Mouse (Mus musculus): ENCODE data around the gene Cacna1d. TPM values are rescaled to one million over a fixed set of nuclear protein-coding genes. Genes with fewer than 3 reads are reported as not detected.

Gene Cacna1d
- polyA plus RNA-seq, 1 experiment from 2014 or later, result 0.36 TPM

DNA sequence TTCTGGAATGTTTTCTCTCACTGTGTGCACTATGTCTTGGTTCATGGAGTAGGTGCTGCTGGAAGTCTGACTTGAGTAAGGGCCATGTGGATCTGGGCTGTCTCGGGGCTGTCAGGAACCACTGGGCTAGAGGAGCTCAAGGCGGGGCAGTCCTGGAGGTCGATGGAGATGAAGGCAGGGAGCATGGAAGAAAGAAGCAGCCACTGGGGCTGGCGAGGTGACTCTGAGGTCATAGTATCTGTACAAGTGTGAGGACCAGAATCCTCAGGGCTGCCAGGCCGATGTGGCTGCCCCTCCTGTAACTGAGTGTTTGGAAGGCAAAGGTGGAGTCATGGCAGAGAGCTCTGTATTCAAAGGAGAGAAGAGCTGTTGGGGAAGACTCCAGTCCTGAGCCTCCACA, 37.7 kb upstream of the Cacna1d start:
- H3K27me3 ChIP-seq (ENCODE audit: insufficient read depth, low read length), result no peaks in the 10 kb centered on the region
- peaks cover 22% of the 10 kb centered on the region for H3K36me3 ChIP-seq (replicated peaks; ENCODE audit: insufficient read depth, low read length)
- WGBS (ENCODE audit: insufficient replicate concordance), result 79% methylated on average over 5 of the region's 5 CpGs
- DNase-seq (no peak), ATAC-seq (no peak)
- TF ChIP-seq EP300 (IDR thresholded peaks at IDR 0.05; ENCODE audit: low read depth) (no peak), CTCF (IDR thresholded peaks at IDR 0.05; ENCODE audit: low read depth) (no peak)
- H3K4me1 ChIP-seq (ENCODE audit: insufficient read depth), result no peaks in the 10 kb centered on the region
- no peak overlapping the region for H3K9ac ChIP-seq (replicated peaks)
- no peak overlapping the region for H3K4me3 ChIP-seq (ENCODE audit: low read depth, low read length)
- no peak overlapping the region for H3K4me2 ChIP-seq (ENCODE audit: low read depth, low read length)
- H3K27ac ChIP-seq (ENCODE audit: low read depth), result no peak overlapping the region
- no peaks in the 10 kb centered on the region for H3K9me3 ChIP-seq (ENCODE audit: low read length)

DNA sequence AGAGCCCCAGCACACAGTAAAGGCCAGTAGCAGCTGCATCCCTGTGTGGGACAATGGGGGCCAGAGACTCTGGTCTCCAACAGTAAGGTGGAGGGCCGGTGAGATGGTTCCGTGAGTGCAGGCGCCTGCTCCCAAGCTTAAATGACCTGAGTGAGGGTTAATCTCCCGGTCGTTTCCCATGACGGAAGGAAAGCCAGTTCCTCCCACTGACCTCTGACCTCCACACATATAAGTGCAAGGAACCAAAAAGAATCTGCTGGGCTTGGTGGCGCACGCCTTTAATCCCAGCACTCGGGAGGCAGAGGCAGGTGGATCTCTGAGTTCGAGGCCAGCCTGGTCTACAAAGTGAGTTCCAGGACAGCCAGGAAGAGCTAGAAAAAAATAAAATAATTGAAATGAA, 37.1 kb upstream of the Cacna1d start:
- no peak overlapping the region for H3K4me3 ChIP-seq (ENCODE audit: low read depth, low read length)
- peaks cover 27% of the 10 kb centered on the region for H3K36me3 ChIP-seq (replicated peaks; ENCODE audit: insufficient read depth, low read length)
- no peak overlapping the region for H3K27ac ChIP-seq (ENCODE audit: low read depth)
- 86% methylated on average over 10 of the region's 10 CpGs for WGBS (ENCODE audit: insufficient replicate concordance)
- no peak overlapping the region for H3K4me2 ChIP-seq (ENCODE audit: low read depth, low read length)
- ATAC-seq, result no peak
- DNase-seq, result no peak
- H3K9me3 ChIP-seq (ENCODE audit: low read length), result no peaks in the 10 kb centered on the region
- no peaks in the 10 kb centered on the region for H3K27me3 ChIP-seq (ENCODE audit: insufficient read depth, low read length)
- H3K4me1 ChIP-seq (ENCODE audit: insufficient read depth), result no peaks in the 10 kb centered on the region
- TF ChIP-seq CTCF (IDR thresholded peaks at IDR 0.05; ENCODE audit: low read depth), result no peak
- no peak overlapping the region for H3K9ac ChIP-seq (replicated peaks)

DNA sequence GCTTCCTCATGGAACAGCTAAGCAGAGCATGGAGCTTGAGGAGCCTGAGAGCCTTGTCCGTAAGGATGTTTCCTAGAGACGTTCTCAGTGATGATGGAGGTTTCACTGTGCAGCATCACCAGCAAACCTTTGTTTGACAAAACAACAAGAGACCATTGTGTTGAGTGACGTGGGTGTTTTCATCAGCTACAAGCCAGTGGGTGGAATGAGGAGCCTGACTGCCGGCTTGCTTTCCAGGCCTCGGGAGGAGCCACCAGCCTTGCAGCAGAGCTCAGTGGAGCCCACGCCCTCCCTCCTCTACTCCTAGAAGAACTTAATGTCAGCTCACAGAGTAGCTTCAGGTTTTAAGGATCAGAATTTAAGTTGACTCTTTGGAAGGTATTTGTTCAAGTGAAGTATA, 32.1 kb upstream of the Cacna1d start:
- no peak overlapping the region for H3K27ac ChIP-seq (ENCODE audit: low read depth)
- no peaks in the 10 kb centered on the region for H3K9me3 ChIP-seq (ENCODE audit: low read length)
- no peaks in the 10 kb centered on the region for H3K4me1 ChIP-seq (ENCODE audit: insufficient read depth)
- DNase-seq (no peak), ATAC-seq (no peak)
- H3K36me3 ChIP-seq (replicated peaks; ENCODE audit: insufficient read depth, low read length), result peaks cover 64% of the 10 kb centered on the region
- no peak overlapping the region for H3K4me2 ChIP-seq (ENCODE audit: low read depth, low read length)
- H3K9ac ChIP-seq (replicated peaks), result no peak overlapping the region
- H3K4me3 ChIP-seq (ENCODE audit: low read depth, low read length), result no peak overlapping the region
- 85% methylated on average over 6 of the region's 6 CpGs for WGBS (ENCODE audit: insufficient replicate concordance)
- no peak for TF ChIP-seq CTCF (IDR thresholded peaks at IDR 0.05; ENCODE audit: low read depth)
- TF ChIP-seq EP300 (IDR thresholded peaks at IDR 0.05; ENCODE audit: low read depth), result no peak
- no peaks in the 10 kb centered on the region for H3K27me3 ChIP-seq (ENCODE audit: insufficient read depth, low read length)

DNA sequence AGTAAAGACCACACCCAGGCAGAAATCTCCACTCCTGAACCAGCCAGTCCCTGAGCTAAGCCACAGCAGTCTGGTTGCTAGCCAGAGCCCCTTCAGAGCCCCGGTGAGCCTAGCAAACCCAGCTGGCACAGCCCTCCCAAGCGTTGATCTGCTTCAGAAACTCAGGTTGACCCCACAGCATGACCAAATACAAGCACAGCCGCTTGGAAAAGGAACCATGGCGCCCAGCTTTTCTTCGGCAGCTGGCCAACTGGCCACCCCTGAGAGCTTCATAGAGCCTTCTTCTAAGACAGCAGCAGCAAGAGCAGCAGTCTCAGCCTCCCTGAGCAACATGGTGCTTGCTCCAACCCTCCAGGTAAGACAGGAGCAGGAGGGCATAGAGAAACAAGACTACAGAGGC, 28.1 kb upstream of the Cacna1d start:
- peaks cover 53% of the 10 kb centered on the region for H3K36me3 ChIP-seq (replicated peaks; ENCODE audit: insufficient read depth, low read length)
- no peaks in the 10 kb centered on the region for H3K27me3 ChIP-seq (ENCODE audit: insufficient read depth, low read length)
- no peak overlapping the region for H3K9ac ChIP-seq (replicated peaks)
- H3K4me3 ChIP-seq (ENCODE audit: low read depth, low read length), result no peak overlapping the region
- no peak for TF ChIP-seq CTCF (IDR thresholded peaks at IDR 0.05; ENCODE audit: low read depth)
- DNase-seq (no peak), ATAC-seq (no peak)
- 84% methylated on average over 5 of the region's 5 CpGs for WGBS (ENCODE audit: insufficient replicate concordance)
- no peak overlapping the region for H3K4me2 ChIP-seq (ENCODE audit: low read depth, low read length)
- no peaks in the 10 kb centered on the region for H3K4me1 ChIP-seq (ENCODE audit: insufficient read depth)
- H3K27ac ChIP-seq (ENCODE audit: low read depth), result no peak overlapping the region
- H3K9me3 ChIP-seq (ENCODE audit: low read length), result no peaks in the 10 kb centered on the region

DNA sequence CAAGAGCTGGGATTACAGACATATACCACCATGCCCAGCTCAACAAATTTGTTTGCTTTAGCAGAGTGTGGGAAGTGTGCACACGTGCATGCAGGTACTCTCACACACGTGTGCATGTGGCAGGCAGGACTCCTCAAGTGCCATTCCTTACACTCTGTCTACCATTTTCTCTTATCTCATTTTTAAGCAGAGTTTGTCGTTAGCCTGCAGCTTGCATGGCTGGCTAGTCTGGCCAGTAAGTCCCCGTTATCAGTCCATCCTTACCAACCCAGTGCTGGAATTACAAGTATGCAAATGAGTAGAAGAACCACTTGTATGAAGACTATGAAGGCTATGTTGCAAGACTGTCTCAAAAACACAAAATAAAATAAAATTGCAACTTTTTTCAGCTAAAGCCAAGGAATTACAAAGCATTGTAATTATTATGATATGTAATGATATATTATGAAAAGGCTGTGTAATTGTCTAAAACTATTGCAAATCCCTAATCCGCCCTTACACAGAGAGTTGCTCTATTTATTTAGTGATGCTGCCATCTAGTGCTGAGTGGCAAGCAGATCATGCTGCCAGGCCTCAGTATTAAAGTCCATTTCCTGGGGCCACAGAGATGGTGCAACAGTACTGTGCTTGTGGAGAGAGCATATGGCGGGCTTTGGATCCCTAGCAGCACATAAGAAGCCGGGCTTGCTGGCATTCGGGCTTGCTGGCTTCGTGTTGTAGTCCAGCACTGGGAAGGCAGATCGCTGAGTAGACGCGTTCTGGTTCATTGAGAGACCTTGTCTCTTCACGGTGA, 24.9 kb upstream of the Cacna1d start:
- H3K4me2 ChIP-seq (ENCODE audit: low read depth, low read length), result no peak overlapping the region
- ATAC-seq (peak; percentile 85), DNase-seq (peak; percentile 22)
- peaks cover 55% of the 10 kb centered on the region for H3K36me3 ChIP-seq (replicated peaks; ENCODE audit: insufficient read depth, low read length)
- no peak overlapping the region for H3K4me3 ChIP-seq (ENCODE audit: low read depth, low read length)
- H3K27me3 ChIP-seq (ENCODE audit: insufficient read depth, low read length), result no peaks in the 10 kb centered on the region
- TF ChIP-seq CTCF (IDR thresholded peaks at IDR 0.05; ENCODE audit: low read depth) (peak; percentile 74), EP300 (IDR thresholded peaks at IDR 0.05; ENCODE audit: low read depth) (no peak; the same call in none of the 2 replicates)
- H3K9ac ChIP-seq (replicated peaks), result no peak overlapping the region
- H3K9me3 ChIP-seq (ENCODE audit: low read length), result no peaks in the 10 kb centered on the region
- no peaks in the 10 kb centered on the region for H3K4me1 ChIP-seq (ENCODE audit: insufficient read depth)
- H3K27ac ChIP-seq (ENCODE audit: low read depth), result no peak overlapping the region
- 71% methylated on average over 13 of the region's 13 CpGs for WGBS (ENCODE audit: insufficient replicate concordance)

DNA sequence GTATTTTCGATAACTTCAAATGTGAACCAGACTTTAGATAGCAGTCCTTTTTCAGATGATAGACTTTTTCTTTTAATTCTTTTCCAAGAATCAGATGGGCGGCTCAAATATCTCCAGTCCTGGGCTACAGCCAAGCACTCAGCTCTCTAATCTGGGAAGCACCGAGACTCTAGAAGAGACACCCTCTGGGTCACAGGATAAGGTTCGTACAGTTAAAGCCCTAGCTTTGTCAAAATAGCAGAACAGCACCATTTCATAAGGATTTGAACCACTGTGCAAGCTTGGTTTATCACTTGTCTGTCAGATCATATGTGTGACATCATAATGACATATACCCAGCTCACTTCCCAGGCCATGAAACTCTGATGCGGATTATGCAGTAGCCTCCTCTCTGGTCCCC, 21.6 kb upstream of the Cacna1d start:
- H3K27me3 ChIP-seq (ENCODE audit: insufficient read depth, low read length), result no peaks in the 10 kb centered on the region
- DNase-seq, result no peak
- H3K4me3 ChIP-seq (ENCODE audit: low read depth, low read length), result no peak overlapping the region
- H3K4me1 ChIP-seq (ENCODE audit: insufficient read depth), result no peaks in the 10 kb centered on the region
- WGBS (ENCODE audit: insufficient replicate concordance), result 71% methylated on average over 5 of the region's 5 CpGs
- H3K4me2 ChIP-seq (ENCODE audit: low read depth, low read length), result no peak overlapping the region
- H3K36me3 ChIP-seq (replicated peaks; ENCODE audit: insufficient read depth, low read length), result peaks cover 47% of the 10 kb centered on the region
- ATAC-seq, result peak; percentile 63
- TF ChIP-seq EP300 (IDR thresholded peaks at IDR 0.05; ENCODE audit: low read depth), result no peak
- TF ChIP-seq CTCF (IDR thresholded peaks at IDR 0.05; ENCODE audit: low read depth), result no peak
- no peak overlapping the region for H3K27ac ChIP-seq (ENCODE audit: low read depth)
- H3K9me3 ChIP-seq (ENCODE audit: low read length), result no peaks in the 10 kb centered on the region
- H3K9ac ChIP-seq (replicated peaks), result no peak overlapping the region

Measured in liver, postnatal 0 days (tissue).